Mouse (Mus musculus) cortical plate, adult 2 months (tissue): ENCODE data around the gene Sv2a.

Source experiments
- CTCF ChIP-seq: fragments of 200-500 bp; IDR thresholded peaks from 2 replicates; pipeline ENCODE4 v1.5.1; 2011; ENCODE audit warnings: mild to moderate bottlenecking, control low read depth, low read length; ENCODE audit not compliant: insufficient read depth; ENCODE audit errors: extremely low read depth
- POLR2A ChIP-seq: fragments of 200-500 bp; IDR thresholded peaks from 2 replicates; pipeline ENCODE4 v1.6.1; 2011; ENCODE audit warnings: mild to moderate bottlenecking, low read length, control low read depth; ENCODE audit not compliant: insufficient read depth; ENCODE audit errors: extremely low read depth

- TF ChIP-seq CTCF (no peak), POLR2A (no peak)
These were observed 18.8 kb upstream of the Sv2a start, which contains the start of gene Mtmr11 for GRCm38 (mm10) chr3:96161869-96162840.
